Mouse (Mus musculus): Measurements from ENCODE around the gene Tmem258. TPM values are rescaled to one million over a fixed set of nuclear protein-coding genes. Genes with fewer than 3 reads are reported as not detected.

The Tmem258 gene
- polyA plus RNA-seq, 1 experiment from 2014 or later = 389 TPM

DNA sequence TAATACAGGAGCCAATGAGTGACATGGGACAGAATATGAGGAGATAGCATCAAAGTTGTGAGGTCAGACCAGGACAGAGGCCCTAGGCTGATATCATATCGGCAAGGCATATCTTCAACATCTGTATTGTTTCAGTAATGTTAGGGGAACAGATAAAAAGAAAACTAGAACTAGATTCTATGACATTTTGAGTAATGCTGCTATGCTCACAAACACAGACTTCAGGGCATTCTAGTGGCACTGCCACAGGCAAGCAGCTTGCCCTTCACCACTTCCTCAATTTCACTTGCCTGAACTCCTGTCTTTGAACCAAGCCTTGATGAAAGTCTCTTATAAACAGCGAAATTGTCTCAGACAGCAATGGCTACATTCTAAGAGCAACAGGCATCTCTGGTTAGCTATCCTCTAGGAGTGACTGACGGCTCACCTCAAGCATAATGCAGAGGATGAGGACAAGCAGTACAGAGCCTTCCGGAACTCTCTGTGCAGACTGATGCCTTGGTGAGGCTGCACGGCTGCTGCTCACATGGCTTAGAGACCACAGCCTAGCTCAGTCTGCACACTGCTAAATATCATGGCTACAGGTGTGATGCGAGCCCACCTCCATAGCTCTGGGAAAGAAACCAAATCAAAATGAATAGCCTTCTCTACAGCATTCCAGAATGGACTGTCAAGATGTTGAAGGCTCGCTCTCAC, 29.8 kb upstream of the Tmem258 start:
- Histone ChIP-seq H3K36me3 (no peaks in the 10 kb centered on the region), H3K4me1 (replicated peaks) (peaks cover 4% of the 10 kb centered on the region; the same call in 1 of the 2 replicates), H3K9me3 (no peaks in the 10 kb centered on the region), H3K27me3 (ENCODE audit: insufficient read depth, poor library complexity, severe bottlenecking) (no peaks in the 10 kb centered on the region), H3K4me3 (no peak overlapping the region), H3K27ac (no peak overlapping the region)
- DNase-seq (ENCODE audit: low spot score) = no peak
- 88% methylated on average over 7 of the region's 7 CpGs for WGBS

DNA sequence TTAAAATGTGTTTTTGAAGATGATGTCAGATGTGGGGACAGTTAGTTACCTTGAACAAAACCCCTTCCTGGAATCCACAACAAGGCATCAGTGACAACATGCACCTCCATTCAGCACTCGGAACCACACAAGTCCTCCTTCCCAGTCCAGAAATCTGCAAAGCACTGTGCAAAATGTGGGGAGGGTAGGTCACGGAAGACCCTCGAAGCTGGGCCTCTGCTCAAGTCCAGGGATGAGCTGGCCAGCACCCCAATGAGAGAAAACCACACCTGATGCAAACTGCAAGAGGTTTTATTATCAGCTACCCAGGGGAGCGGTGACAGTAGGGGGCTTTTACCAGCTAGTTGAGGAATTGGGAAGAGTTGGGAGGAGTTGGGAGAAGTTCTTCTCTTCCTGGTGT, 28.9 kb upstream of the Tmem258 start:
- Histone ChIP-seq H3K9me3 (no peaks in the 10 kb centered on the region), H3K27me3 (ENCODE audit: insufficient read depth, poor library complexity, severe bottlenecking) (no peaks in the 10 kb centered on the region), H3K4me1 (replicated peaks) (peaks cover 4% of the 10 kb centered on the region; the same call in 1 of the 2 replicates), H3K27ac (no peak overlapping the region), H3K4me3 (no peak overlapping the region), H3K36me3 (no peaks in the 10 kb centered on the region)
- no peak for DNase-seq (ENCODE audit: low spot score)
- 79% methylated on average over 4 of the region's 4 CpGs for WGBS

- WGBS = 74% methylated on average over 1 of the region's 1 CpGs
- DNase-seq (ENCODE audit: low spot score) = no peak
- H3K9me3 ChIP-seq = no peaks in the 10 kb centered on the region
- no peaks in the 10 kb centered on the region for H3K36me3 ChIP-seq
- no peak overlapping the region for H3K4me3 ChIP-seq
- H3K27ac ChIP-seq = no peak overlapping the region
- no peaks in the 10 kb centered on the region for H3K27me3 ChIP-seq (ENCODE audit: insufficient read depth, poor library complexity, severe bottlenecking)
- H3K4me1 ChIP-seq (replicated peaks) = peaks cover 4% of the 10 kb centered on the region; the same call in 1 of the 2 replicates
Observed at GRCm38 (mm10) chr19:10176477-10176876, 27.3 kb upstream of the Tmem258 start.

GRCm38 (mm10) chr19:10176941-10177372, 26.9 kb upstream of the Tmem258 start:
- no peaks in the 10 kb centered on the region for H3K27me3 ChIP-seq (ENCODE audit: insufficient read depth, poor library complexity, severe bottlenecking)
- WGBS = 73% methylated on average over 7 of the region's 7 CpGs
- H3K4me3 ChIP-seq = no peak overlapping the region
- H3K27ac ChIP-seq = no peak overlapping the region
- no peaks in the 10 kb centered on the region for H3K36me3 ChIP-seq
- DNase-seq (ENCODE audit: low spot score) = no peak
- no peaks in the 10 kb centered on the region for H3K9me3 ChIP-seq
- peaks cover 5% of the 10 kb centered on the region; the same call in 1 of the 2 replicates for H3K4me1 ChIP-seq (replicated peaks)

DNA sequence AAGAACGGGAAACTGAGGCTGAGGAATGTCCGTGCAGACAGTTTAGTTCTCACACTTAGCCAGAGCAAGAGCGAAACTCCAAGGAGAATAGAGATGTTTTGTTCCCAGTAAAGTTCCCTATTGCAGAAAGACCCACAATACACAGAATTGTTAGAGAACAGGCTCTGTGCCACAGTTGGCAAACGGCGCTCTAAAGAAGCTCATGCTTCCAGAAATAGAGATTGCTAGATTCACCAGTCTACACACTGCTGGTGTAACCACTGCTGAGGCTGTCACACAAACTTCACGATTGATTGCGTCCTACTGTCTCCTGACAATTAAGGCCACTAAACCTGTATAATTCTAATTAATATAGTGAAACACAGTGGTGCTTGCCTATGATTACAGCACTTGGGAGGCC, 22.6 kb upstream of the Tmem258 start:
- Histone ChIP-seq H3K9me3 (no peaks in the 10 kb centered on the region), H3K27me3 (ENCODE audit: insufficient read depth, poor library complexity, severe bottlenecking) (no peaks in the 10 kb centered on the region), H3K27ac (no peak overlapping the region), H3K4me3 (no peak overlapping the region), H3K36me3 (peaks cover 19% of the 10 kb centered on the region), H3K4me1 (replicated peaks) (peaks cover 34% of the 10 kb centered on the region)
- WGBS = 95% methylated on average over 7 of the region's 7 CpGs
- DNase-seq (ENCODE audit: low spot score) = no peak

DNA sequence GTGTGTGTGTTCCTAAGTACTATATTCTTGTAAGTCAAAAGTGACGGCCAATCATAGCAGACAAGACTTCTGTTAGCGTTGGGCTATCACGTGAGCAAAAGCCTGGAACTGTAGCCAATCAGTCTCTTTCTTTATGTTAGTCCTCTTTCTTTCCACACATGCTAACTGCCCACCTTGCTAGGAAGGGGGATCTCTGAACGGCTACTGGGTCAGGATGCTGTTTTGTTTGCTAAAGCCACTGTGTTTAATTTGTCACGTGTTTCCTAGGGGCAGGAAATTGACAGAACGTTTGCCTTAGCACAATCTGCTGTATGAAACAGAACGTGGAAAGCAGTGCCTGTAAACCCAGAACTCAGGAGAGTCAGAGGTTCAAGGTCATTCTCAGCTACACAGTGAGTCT, 21.7 kb upstream of the Tmem258 start:
- DNase-seq (ENCODE audit: low spot score) = no peak
- peak overlapping the region; percentile 99 for H3K27ac ChIP-seq
- H3K36me3 ChIP-seq = peaks cover 28% of the 10 kb centered on the region
- peaks cover 31% of the 10 kb centered on the region for H3K4me1 ChIP-seq (replicated peaks)
- no peaks in the 10 kb centered on the region for H3K9me3 ChIP-seq
- H3K4me3 ChIP-seq = peak overlapping the region; percentile 96
- 37% methylated on average over 7 of the region's 7 CpGs for WGBS
- no peaks in the 10 kb centered on the region for H3K27me3 ChIP-seq (ENCODE audit: insufficient read depth, poor library complexity, severe bottlenecking)

DNA sequence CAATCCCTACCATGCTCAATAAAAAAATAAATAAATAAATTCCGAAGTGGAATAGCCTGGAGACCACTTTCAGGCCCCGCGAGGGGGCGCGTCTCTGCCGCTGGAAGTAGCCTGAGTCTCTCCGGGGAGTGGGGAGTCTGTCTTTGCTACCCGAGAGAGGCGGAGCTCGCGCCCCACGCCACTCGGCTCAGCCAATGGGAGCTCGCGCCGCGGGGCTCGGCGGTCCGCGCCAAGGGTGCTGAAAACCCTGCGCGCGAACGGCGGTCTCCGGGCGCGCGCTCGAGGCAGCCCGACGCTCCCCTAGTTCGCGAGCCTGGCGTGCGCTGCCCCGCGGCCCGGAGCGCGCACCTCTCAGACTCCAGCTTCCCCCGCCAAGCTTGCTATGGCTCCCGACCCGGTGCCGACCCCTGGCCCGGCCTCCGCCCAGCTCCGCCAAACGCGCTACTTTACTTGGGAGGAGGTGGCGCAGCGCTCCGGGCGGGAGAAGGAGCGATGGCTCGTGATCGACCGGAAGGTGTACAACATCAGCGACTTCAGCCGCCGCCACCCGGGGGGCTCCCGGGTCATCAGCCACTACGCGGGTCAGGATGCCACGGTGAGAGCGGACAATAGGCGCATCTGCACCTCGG, 21.0 kb upstream of the Tmem258 start, which contains the start of gene Fads1:
Gene Fads1, plus strand, starts transcription at position 219 of the 629 bp plus-strand sequence.
- H3K27ac ChIP-seq = peak within 1 kb of the TSS; percentile 99
- peaks cover 34% of the 10 kb centered on the region for H3K36me3 ChIP-seq
- no peaks in the 10 kb centered on the region for H3K9me3 ChIP-seq
- peak within 1 kb of the TSS; percentile 96 for H3K4me3 ChIP-seq
- peaks cover 31% of the 10 kb centered on the region for H3K4me1 ChIP-seq (replicated peaks)
- WGBS = under 1% methylated on average over 70 of the region's 70 CpGs
- DNase-seq (ENCODE audit: low spot score) = peak; percentile 94
- no peaks in the 10 kb centered on the region for H3K27me3 ChIP-seq (ENCODE audit: insufficient read depth, poor library complexity, severe bottlenecking)

DNA sequence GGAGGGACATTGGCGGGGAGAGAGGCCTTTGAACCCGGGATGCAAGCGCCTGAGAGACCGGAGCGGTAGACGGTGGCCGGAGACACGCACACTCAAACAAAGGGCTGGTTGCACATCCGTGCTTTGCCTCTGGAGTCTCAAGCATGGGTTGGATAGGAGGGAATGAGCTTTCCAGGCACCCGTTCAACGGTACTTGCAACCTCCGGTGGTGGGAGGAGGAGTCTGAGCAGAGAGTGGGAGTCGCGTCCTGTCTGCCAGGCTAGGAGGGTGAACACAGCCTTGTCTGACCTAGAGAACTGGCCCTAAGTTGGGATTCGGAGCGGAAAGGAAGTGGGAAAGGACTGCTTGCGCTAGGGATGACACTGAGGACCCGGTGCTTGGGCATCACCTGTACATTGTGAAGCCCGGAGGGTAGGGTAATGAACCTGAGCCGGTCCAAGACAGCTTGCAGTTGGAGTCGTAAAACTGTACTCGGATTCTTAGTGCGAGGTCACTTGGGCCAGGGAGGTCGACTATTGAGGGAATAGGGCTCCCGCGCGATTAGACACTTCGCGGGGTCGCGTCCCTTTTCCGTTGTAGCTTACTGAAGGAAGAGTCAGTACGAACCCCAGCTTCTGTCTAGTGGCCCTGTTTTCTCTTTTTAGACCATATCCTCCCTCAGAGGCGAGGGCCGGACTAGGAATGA, 20.4 kb upstream of the Tmem258 start:
- peak overlapping the region; percentile 96 for H3K4me3 ChIP-seq
- H3K27ac ChIP-seq = peak overlapping the region; percentile 99
- H3K27me3 ChIP-seq (ENCODE audit: insufficient read depth, poor library complexity, severe bottlenecking) = no peaks in the 10 kb centered on the region
- peaks cover 37% of the 10 kb centered on the region for H3K4me1 ChIP-seq (replicated peaks)
- H3K36me3 ChIP-seq = peaks cover 41% of the 10 kb centered on the region
- H3K9me3 ChIP-seq = no peaks in the 10 kb centered on the region
- 2% methylated on average over 35 of the region's 35 CpGs for whole genome bisulfite sequencing
- DNase-seq (ENCODE audit: low spot score) = no peak

GRCm38 (mm10) chr19:10184096-10184495, 19.7 kb upstream of the Tmem258 start:
- Histone ChIP-seq H3K4me1 (replicated peaks) (peaks cover 37% of the 10 kb centered on the region), H3K9me3 (no peaks in the 10 kb centered on the region), H3K36me3 (peaks cover 47% of the 10 kb centered on the region), H3K27me3 (ENCODE audit: insufficient read depth, poor library complexity, severe bottlenecking) (no peaks in the 10 kb centered on the region), H3K4me3 (peak overlapping the region; percentile 96), H3K27ac (peak overlapping the region; percentile 99)
- WGBS = 19% methylated on average over 12 of the region's 12 CpGs
- DNase-seq (ENCODE audit: low spot score) = peak; percentile 40

DNA sequence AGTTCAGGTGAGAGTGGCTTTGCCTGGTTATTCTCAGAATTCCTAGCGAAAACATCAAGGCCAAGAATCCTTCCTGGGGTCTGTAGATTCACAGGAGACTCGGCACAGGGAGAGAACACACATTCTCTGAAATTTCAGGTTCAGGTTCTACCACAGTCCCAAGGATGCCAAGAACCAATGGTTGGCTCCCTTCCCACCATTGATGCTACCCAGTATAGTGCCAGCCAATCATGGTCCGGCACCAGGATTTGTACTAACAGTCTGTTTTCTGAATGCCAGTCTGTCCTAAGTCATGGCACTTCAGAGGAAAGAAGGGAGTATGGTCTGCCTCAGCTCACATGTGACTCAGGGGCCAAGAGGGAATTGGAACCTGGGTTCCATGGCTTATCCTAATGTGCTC, 17.9 kb upstream of the Tmem258 start:
- no peaks in the 10 kb centered on the region for H3K9me3 ChIP-seq
- no peak overlapping the region for H3K27ac ChIP-seq
- peaks cover 37% of the 10 kb centered on the region for H3K4me1 ChIP-seq (replicated peaks)
- H3K4me3 ChIP-seq = no peak overlapping the region
- WGBS = 95% methylated on average over 3 of the region's 3 CpGs
- no peaks in the 10 kb centered on the region for H3K27me3 ChIP-seq (ENCODE audit: insufficient read depth, poor library complexity, severe bottlenecking)
- H3K36me3 ChIP-seq = peaks cover 65% of the 10 kb centered on the region
- DNase-seq (ENCODE audit: low spot score) = no peak

DNA sequence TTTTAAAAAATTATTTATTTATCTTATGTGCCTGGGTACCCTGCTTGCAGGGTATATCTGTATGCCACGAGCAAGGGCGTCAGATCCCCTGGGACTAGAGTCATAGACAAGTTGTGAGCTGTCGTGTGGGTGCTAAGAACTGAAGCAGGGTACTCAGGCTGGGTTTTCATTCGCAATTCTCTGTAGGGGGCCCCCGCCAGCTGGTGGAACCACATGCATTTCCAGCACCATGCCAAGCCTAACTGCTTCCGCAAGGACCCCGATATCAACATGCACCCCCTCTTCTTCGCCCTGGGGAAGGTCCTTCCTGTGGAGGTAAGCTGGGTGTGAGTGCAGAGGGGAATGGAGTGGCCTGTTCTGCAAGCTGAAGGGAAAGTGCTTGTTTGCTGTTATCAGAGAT, 17.2 kb upstream of the Tmem258 start:
- H3K4me1 ChIP-seq (replicated peaks) = peaks cover 42% of the 10 kb centered on the region
- DNase-seq (ENCODE audit: low spot score) = no peak
- no peaks in the 10 kb centered on the region for H3K27me3 ChIP-seq (ENCODE audit: insufficient read depth, poor library complexity, severe bottlenecking)
- 92% methylated on average over 8 of the region's 8 CpGs for WGBS
- H3K9me3 ChIP-seq = no peaks in the 10 kb centered on the region
- H3K27ac ChIP-seq = no peak overlapping the region
- peaks cover 72% of the 10 kb centered on the region for H3K36me3 ChIP-seq
- H3K4me3 ChIP-seq = no peak overlapping the region

- no peaks in the 10 kb centered on the region for H3K9me3 ChIP-seq
- H3K27me3 ChIP-seq (ENCODE audit: insufficient read depth, poor library complexity, severe bottlenecking) = no peaks in the 10 kb centered on the region
- H3K36me3 ChIP-seq = peaks cover 90% of the 10 kb centered on the region
- H3K4me3 ChIP-seq = no peak overlapping the region
- peaks cover 33% of the 10 kb centered on the region for H3K4me1 ChIP-seq (replicated peaks)
- H3K27ac ChIP-seq = no peak overlapping the region
- 79% methylated on average over 10 of the region's 10 CpGs for WGBS
- no peak for DNase-seq (ENCODE audit: low spot score)
Observed at GRCm38 (mm10) chr19:10188281-10188811, 15.5 kb upstream of the Tmem258 start.

GRCm38 (mm10) chr19:10189022-10189421, 14.8 kb upstream of the Tmem258 start:
- H3K27ac ChIP-seq = no peak overlapping the region
- peaks cover 97% of the 10 kb centered on the region for H3K36me3 ChIP-seq
- no peaks in the 10 kb centered on the region for H3K9me3 ChIP-seq
- DNase-seq (ENCODE audit: low spot score) = no peak
- H3K27me3 ChIP-seq (ENCODE audit: insufficient read depth, poor library complexity, severe bottlenecking) = no peaks in the 10 kb centered on the region
- peaks cover 31% of the 10 kb centered on the region for H3K4me1 ChIP-seq (replicated peaks)
- H3K4me3 ChIP-seq = no peak overlapping the region
- WGBS = 93% methylated on average over 6 of the region's 6 CpGs

Data from hindbrain, embryonic 10.5 days (tissue).